Mouse (Mus musculus) NIH3T3 (cell line): Measurements from ENCODE around the gene Micall1.

Experiments
- DNase-seq: peaks from one replicate; pipeline ENCODE4 v3.0.0-alpha.2; 2012; ENCODE audit warnings: low read depth

Gene Micall1

DNA sequence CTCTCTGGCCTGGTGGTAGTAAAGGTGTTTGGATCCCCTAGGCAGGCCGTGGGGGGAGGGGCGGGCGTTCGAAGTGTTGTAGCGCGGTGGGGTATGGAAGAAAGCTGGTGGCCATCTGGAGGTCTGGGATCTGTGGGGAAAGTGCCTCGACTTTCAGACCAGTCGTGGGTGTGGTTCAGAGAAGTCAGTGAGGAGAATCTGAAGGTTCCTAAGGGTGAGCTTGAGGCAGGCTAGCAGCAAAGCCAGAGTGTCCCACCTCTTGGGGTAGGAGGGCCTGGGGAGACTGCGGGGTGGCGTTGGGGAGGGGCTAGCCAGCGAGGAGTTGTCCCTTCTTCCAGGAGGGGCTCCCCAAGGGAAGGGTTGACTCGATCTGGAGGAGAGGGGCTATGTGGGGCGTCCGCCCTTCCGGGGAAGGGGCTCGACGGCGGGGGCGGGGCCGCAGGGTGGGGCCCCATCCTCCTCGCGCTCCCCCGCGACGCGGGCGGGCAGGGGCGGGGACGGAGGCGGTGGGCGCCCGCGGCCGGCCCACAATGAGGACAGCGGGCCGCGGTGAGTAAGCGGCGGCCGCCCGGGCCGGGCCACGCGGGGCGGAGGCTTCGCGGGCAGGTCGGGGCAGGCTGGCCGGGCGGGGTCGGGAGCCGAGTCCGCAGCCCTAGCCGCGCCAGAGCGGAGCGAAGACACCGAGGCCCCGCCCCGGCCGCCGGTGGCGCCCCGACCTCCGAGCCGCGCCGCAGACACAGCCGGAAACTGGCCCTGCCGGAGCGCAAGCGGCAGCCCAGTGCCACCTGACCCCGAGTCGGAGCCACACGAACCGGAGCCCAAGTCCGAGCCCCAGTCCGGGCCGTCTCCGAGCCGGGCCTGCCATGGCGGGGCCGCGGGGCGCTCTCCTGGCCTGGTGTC is at the start of gene Micall1:
Gene Micall1, plus strand, starts transcription at position 478 of the 900 bp plus-strand sequence.
- DNase-seq: peak; percentile 80

DNA sequence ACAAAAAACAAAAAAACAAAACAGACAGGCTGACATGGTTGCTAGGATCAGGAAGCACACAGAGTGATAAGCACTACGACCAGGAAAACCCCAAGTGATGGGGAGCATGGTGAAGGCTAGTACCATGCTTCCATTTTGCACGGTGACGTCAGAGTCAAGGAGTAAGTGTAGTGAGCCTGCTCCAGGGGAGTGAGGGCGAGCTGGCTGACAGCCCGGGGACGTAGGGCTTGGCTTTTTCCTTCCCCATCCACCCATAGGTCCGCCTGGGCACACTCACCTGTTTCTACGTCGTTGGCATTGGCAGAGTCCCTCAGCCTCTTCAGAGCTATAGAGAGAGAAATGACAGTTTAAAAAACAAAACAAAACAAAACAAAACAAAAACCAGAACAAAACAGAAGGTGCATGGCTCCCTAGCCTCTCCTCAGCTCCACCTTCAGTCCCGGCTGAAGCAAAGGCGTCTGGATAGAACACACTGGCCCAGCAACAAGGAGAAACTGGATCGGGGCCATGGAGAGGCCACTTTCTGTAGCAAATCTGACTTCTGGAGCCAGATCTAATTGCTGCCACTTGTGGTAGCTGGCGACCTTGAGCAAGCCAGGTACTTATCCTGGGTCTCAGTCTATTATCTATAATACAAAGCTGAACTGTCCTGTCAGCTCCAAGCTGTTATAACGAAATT is 47.7 kb upstream of the Micall1 start:
- no peak for DNase-seq

DNA sequence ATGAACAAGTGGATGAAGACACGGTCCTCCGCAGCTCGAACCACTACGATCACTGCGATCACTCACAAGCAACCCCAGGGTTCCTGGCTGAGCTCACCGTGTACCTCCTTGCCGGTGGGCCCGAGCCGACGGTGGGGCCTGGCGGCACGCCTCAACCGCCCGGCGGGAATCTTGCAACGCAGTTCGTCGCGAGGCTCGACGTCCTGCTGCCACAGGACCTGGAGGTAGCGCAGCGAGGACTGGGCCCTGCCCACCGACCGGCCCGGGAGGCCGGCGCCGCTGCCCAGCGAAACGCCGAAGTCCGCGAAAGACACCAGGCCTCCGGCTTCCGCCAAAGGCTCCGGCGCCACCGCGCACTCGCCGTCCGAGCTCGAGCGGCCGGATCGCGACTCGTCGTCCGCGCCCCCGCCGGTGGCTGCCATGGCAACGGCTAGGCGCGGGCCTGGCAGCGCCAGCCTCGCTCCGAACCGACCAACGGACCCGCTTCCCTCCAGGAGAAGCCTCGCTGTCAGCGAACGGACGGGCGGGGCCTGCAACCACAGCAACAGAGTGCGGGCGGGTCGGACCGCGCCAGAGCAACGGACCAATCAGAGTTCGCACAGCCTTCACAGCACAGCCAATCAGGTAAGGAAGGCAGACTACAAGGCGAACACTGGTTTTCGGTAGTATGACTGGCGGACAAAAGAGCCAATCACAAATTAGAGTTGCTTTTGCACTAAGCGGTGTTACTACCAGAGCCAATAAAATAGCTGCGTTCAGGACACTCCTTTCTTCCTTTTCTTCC is 46.1 kb upstream of the Micall1 start, which contains the start of gene Ankrd54:
Gene Ankrd54, minus strand, starts transcription at position 518 of the 784 bp plus-strand sequence.
- DNase-seq: peak; percentile 99

- no peak for DNase-seq
Observed at GRCm38 (mm10) chr15:79063160-79063740, 45.4 kb upstream of the Micall1 start.

- DNase-seq: peak; percentile 76
Observed at GRCm38 (mm10) chr15:79065086-79065770, 43.5 kb upstream of the Micall1 start.

- DNase-seq: no peak
Observed at GRCm38 (mm10) chr15:79066276-79066675, 42.4 kb upstream of the Micall1 start.

DNA sequence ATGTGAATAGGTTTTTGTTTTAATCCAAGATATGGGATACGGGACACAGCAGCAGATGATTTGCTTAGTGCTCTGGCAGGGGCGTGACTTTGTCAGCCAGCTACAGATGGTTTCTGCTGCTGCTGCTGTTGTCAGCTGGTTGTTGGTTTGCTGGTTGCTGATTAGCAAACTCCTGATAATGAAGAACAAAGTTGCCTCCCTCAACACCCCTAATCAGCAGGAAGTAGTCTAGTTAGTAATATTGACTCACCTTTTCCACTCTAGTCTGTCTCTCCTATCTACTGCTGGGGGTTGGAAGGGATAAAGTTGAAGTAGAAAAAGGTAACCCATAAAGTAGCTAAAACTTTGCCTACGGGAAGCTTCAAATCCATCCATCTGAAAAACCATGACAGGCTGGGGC is 41.1 kb upstream of the Micall1 start:
- no peak for DNase-seq

- no peak for DNase-seq
Observed at GRCm38 (mm10) chr15:79068416-79068815, 40.3 kb upstream of the Micall1 start.

DNA sequence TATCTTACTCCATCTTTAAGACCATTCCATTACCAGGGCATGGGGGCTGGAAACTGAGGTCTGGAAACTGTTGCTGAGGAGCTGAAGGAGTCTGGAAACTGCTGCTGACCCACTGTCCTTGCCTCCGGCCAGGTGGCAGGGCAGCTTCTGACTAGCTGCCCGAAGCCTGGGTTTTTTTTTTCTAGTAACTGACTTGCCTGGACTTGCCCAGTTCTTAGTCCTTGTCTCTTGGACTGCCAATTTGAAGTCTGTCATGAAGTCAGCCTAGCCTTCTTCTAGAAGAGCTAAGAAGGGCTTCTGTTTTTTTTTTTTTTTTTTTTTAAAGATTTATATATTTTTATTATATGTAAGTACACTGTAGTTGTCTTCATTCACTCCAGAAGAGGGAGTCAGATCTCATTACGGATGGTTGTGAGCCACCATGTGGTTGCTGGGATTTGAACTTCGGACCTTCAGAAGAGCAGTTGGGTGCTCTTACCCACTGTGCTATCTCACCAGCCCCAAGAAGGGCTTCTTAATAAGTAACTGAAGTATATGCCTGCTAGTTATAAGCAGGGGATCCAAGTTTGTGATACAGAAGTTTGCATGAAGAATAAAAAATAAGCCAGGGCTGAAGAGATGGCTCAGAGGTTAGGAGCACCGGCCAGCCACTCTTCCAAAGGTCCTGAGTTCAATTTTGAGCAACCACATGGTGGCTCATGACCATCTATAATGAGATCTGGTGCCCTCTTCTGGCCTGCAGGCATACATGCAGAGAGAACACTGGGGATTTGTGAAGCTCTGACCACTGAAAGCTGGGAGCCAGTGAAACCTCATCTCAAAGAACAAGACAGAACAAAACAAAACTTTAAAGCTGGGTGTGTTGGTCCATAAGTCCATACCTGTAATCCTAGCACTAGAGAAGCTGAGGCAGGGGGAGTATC is 37.3 kb upstream of the Micall1 start:
- DNase-seq: peak; percentile 76

DNA sequence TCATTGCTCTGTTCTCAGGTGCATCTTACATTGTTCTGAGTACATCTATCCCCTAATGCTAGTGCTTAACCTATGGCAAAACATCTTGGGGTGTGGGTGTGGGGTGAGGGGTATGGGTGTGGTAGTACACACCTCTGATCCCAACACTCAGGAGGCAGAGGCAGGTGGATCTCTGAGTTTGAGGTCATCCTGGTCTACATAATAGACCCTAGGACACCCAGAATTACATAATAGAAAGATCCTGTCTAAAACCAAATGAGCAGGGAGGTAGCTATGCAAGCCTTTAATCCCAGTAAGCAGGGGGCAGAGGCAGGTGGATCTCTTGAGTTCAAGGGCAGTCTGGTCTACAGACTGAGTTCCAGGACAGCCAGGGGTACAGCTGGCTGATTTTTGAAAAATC is 34.9 kb upstream of the Micall1 start:
- DNase-seq: no peak

DNA sequence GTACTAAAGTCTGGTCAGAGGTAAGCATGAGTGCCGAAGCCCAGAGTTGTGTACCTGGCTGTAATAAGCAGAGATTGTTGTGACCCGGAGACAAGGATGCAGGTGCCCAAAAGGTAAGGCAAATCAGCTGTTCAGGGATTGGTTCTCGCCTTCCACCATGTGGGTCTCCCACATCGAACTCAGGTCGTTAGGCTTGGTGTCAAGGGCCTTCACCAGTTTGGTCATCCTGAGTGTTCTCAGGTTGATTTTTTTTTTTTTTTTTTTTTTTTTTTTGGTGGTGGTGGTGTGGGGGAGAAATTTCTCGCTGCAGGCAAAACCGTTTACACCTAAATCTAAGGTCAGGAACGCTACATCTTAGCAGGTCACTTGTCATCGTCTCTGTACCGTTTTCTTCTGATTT is 34.3 kb upstream of the Micall1 start:
- no peak for DNase-seq

- peak; percentile 93 for DNase-seq
Observed at GRCm38 (mm10) chr15:79074913-79075532, 33.7 kb upstream of the Micall1 start, which contains the start of gene Eif3l. Gene Eif3l (plus strand): TSS chr15:79075179.

DNA sequence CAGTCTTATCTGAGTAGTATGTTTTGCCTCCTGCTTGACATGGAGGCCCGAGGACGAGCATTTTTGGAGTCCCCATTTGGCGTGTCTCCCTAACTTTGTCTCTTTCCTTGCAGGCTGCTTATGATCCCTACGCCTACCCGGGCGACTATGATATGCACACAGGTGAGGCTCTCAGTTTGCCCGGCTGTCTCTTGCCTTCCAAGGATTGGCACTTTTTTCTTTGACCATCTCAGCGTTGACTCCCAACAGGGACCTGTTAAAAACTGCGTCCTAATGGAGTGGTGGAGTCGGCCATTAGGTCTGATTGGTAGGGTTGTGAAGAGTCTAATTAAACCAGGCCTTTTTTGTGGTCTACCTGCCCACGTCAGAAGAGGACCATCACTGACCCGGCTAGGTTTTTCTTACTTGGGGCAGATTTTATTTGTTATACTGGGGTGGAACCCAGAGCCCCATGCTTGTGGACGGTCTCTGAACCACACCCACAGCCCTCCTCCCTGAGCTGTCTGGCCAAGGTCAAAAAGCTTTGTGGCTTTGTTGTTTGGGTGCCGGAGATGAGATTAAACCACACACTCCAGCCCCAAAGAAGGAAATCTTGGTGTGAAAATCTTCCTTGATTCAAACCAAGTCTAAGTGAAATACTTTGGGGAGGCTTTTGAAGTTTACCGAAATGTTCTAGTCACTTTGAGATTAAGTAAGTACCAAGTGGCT is 32.9 kb upstream of the Micall1 start:
- DNase-seq: no peak

DNA sequence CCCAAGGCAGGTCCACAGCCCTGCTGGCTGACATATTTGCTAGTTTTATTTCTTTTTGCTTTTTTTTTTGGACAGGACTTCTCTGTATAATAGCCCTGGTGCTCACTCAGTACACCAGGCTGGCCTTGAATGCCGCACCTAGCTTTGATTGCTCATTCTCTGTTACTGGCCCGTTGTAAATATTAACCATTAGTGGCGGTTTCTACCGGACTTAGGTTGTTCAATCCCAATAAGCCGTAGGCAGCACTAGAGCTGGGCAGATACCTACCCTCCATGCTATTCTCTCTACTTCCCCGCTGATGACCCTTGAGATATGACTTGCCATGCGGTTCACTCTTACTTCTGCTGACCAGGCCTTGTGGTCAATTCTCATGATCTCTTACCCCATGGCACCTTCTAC is 29.1 kb upstream of the Micall1 start:
- no peak for DNase-seq

DNA sequence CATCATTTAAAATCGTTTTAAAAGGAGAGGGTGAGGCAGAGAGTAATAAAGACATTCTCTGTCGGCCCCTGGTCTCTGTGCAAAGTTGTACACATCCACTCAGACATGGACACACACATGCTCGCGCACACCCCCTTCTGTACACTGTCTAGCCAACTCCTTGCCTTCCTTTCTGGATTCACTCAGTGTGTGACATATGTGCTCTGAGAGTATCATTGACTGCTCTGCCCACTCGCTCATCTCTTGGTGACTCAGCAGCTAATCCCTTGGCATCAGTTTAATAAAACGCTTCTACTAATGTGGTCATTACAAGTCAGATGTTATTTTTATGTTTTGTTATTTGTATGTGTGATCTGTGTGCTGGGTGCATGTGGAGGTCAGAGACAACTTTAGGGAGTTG is 16.4 kb upstream of the Micall1 start:
- no peak for DNase-seq

DNA sequence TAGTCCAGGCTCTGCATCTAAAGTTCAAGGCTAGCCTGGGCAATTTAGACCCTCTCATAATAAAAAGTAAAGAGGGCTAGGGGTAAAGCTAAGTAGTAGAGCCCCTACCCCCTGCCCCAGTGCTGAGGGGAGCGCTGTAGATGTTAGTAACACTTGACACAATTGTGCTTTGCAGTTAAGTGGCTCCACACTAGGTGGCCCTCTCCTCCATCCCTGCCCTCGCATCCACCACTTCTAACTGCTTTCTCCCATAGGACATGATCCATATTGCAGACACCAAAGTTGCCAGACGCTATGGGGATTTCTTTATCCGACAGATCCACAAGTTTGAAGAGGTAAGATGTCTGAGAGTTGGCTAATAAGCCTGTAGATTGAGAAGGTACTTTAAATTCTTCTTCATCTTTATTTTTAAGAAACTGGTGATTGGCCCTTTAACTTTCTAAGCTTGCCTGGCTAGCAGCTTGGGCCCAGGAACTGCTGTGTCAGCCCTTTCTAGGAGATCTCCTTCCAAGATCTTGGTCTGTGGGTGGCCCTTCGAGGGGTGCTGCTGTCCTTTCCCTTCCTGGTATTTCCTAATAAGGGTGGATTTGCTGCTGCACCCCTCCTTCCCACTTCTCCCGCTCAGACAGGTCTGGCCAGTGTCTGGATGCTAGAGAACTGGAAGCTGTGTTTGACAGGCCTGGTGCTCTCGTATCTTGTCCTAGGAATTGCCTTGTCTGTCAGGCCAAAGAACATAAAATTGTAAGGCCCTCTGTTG is 15.4 kb upstream of the Micall1 start:
- peak; percentile 79 for DNase-seq

GRCm38 (mm10) chr15:79095483-79095882 is 13.2 kb upstream of the Micall1 start:
- DNase-seq: no peak

DNA sequence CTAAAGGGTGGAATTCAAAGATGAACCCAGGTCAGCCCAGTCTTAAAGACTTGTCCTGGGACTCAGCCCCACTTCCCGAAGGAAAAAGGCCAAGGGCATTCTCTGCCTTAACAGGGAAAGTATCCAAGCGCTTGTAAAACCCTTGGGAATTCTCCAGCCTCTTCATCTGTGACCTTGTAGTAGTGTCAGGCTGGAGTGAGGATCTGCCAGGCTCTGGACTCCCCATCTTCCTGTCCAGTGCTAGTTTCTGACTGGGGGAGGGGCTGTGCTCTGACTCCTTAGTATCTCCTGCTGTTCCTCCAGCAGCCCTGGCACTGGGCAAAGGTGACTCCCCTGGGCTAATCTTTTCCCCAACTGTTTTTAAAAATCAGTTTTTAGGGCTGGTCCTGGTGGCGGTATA is 12.1 kb upstream of the Micall1 start:
- DNase-seq: no peak
